Mouse (Mus musculus): ENCODE results near the gene Magel2.

The Magel2 gene

DNA sequence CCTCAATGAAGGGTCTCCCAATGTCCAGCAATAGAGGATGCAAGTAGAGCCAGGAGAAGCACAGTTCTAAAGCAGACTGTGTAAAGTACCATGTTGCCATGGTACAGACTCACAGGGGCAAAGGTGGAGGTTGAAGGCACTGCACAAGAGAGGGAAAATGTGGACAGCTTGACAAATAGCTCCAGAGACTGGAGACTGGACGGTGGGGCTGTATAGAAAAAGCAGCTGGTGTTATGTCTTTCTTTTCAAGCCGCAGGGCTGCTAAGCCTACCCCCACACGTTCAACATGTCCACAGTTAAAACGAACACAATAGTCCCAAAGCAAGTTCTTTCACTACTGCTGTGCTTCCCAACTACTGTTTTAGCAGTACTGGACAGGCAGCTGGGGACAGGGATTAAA lies 46.4 kb downstream of the Magel2 start:
- DNase-seq (ENCODE audit: low spot score), result no peak

DNA sequence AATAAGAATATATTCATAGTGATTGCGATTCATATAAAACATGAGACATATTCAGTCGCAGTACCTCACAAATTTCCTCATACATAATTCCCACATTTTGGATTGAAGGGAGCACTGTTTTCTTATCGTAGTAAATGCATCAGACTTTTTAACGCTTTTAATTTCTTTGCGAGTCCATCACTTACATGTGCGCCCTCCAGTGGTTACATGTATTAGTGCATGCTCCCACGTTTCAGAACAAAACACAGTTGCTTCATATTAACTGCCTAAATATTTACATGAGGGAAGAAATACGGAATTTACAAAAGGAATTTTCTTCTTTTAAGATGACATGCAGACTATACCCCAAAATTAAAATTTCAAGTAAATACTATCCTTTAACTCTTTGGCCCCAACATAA lies 51.5 kb downstream of the Magel2 start:
- peak; percentile 6 for DNase-seq (ENCODE audit: low spot score)
